Mouse (Mus musculus): ENCODE results near the gene Cdc14a. TPM values are rescaled to one million over a fixed set of nuclear protein-coding genes. Genes with fewer than 3 reads are reported as not detected.

The Cdc14a gene
- polyA plus RNA-seq, 1 experiment from 2014 or later: 13.4 TPM

Other genes with a start within 250 kb of the Cdc14a start
- gene Gpr88, start 170.5 kb downstream of the Cdc14a start, polyA plus RNA-seq (2016; fragmentation: Nextera tagmentation; extraction: Ambion mirVana): 0.91 and 1.2 TPM in 2 replicates
- gene Rtca, start 84.2 kb upstream of the Cdc14a start, polyA plus RNA-seq (2016; fragmentation: Nextera tagmentation; extraction: Ambion mirVana): 91.1 and 91.8 TPM in 2 replicates
- gene Dbt, start 89.0 kb upstream of the Cdc14a start, polyA plus RNA-seq (2016; fragmentation: Nextera tagmentation; extraction: Ambion mirVana): 15.1 and 15.6 TPM in 2 replicates
- gene Lrrc39, start 138.9 kb upstream of the Cdc14a start, polyA plus RNA-seq (2016; fragmentation: Nextera tagmentation; extraction: Ambion mirVana): 0.69 and 0.74 TPM in 2 replicates
- 30.1 and 30.9 TPM in 2 replicates for gene Sass6, start 170.9 kb upstream of the Cdc14a start, polyA plus RNA-seq (2016; fragmentation: Nextera tagmentation; extraction: Ambion mirVana)
- gene Trmt13, start 190.6 kb upstream of the Cdc14a start, polyA plus RNA-seq (2016; fragmentation: Nextera tagmentation; extraction: Ambion mirVana): 37.1 and 39.4 TPM in 2 replicates
- 83.7 and 89.3 TPM in 2 replicates for gene Mfsd14a, start 238.6 kb upstream of the Cdc14a start, polyA plus RNA-seq (2016; fragmentation: Nextera tagmentation; extraction: Ambion mirVana)

All from embryonic facial prominence, embryonic 12.5 days (tissue).